ENCODE assay signal across 11 mouse cellular contexts in genomic region chr3:52258532-52258931, GRCm38 (mm10). TPM values are rescaled to one million over a fixed set of nuclear protein-coding genes. Genes with fewer than 3 reads are reported as not detected.
DNase-seq lines count a peak whose midpoint lies in the region; ATAC-seq lines count a peak whose summit lies in the region.
"Had no signal": no experiment of that assay in that cellular context is flagged by ENCODE, and none has a peak within 500 bp of the region (broad histone marks: within the 10 kb centered on the region; RNA-seq: fewer than 3 reads in every experiment).

No protein-coding gene starts in this region.

- no peak overlapping the region for H3K9ac ChIP-seq in embryonic facial prominence, embryonic 14.5 days (ENCODE audit: low read depth, low read length)
- H3K9ac ChIP-seq in lung, embryonic 15.5 days, result no peak overlapping the region
- H3K9ac ChIP-seq: hindbrain, embryonic 13.5 days had no signal

- DNase-seq in embryonic facial prominence, embryonic 14.5 days (ENCODE audit: low spot score), result peak; percentile 73
- no peak for DNase-seq in embryonic facial prominence, embryonic 10.5 days (ENCODE audit: low spot score)
- peak; percentile 48 to 69 for DNase-seq in adrenal gland, postnatal 36 days
- DNase-seq in heart, postnatal 10 days, result peak; percentile 79 to 86
- no peak for DNase-seq in spleen, postnatal 14 days (ENCODE audit: low spot score in 2 of 2)
- no peak for DNase-seq in urinary bladder, adult 18-20 months (ENCODE audit: low spot score in 2 of 2)
- no peak for DNase-seq in spleen, postnatal 36 days (ENCODE audit: low spot score in 2 of 2)

- intact Hi-C loops in heart, postnatal 10 days (cut with DNase I), result loop anchor here (2.0 to 10.0 kb wide), 2 partner anchors 716 to 1206 kb away; partner anchors contain the start of genes Nhlrc3 and Proser1

- no peak for ATAC-seq in embryonic facial prominence, embryonic 14.5 days (ENCODE audit: low read depth)
- ATAC-seq in lung, embryonic 15.5 days (ENCODE audit: borderline replicate concordance, extremely low read depth, low FRiP score, low TSS enrichment), result no peak

- H3K27ac ChIP-seq in embryonic facial prominence, embryonic 14.5 days (replicated peaks; ENCODE audit: low read depth, low read length), result no peak overlapping the region
- no peak overlapping the region for H3K27ac ChIP-seq in embryonic facial prominence, embryonic 10.5 days (replicated peaks)
- no peak overlapping the region for H3K27ac ChIP-seq in lung, embryonic 15.5 days
- H3K27ac ChIP-seq: hindbrain, embryonic 13.5 days had no signal

- H3K36me3 ChIP-seq in embryonic facial prominence, embryonic 14.5 days (ENCODE audit: control insufficient read depth, insufficient read depth, low read length), result no peaks in the 10 kb centered on the region
- no peaks in the 10 kb centered on the region for H3K36me3 ChIP-seq in embryonic facial prominence, embryonic 10.5 days (replicated peaks)
- H3K36me3 ChIP-seq in lung, embryonic 15.5 days, result no peaks in the 10 kb centered on the region
- H3K36me3 ChIP-seq: hindbrain, embryonic 13.5 days had no signal

- H3K4me2 ChIP-seq in embryonic facial prominence, embryonic 14.5 days (ENCODE audit: low read depth, low read length), result peak overlapping the region; percentile 66; the same call in 1 of the 2 replicates
- H3K4me2 ChIP-seq in lung, embryonic 15.5 days, result peak overlapping the region; percentile 72; the same call in 1 of the 2 replicates

- no peaks in the 10 kb centered on the region for H3K9me3 ChIP-seq in embryonic facial prominence, embryonic 14.5 days (ENCODE audit: control insufficient read depth, low read length)
- no peaks in the 10 kb centered on the region for H3K9me3 ChIP-seq in embryonic facial prominence, embryonic 10.5 days
- H3K9me3 ChIP-seq in lung, embryonic 15.5 days, result no peaks in the 10 kb centered on the region
- H3K9me3 ChIP-seq: hindbrain, embryonic 13.5 days; megakaryocyte, embryonic 14.5 days had no signal

- no peak overlapping the region for H3K4me3 ChIP-seq in embryonic facial prominence, embryonic 14.5 days (ENCODE audit: low read depth, low read length)
- H3K4me3 ChIP-seq in embryonic facial prominence, embryonic 10.5 days, result no peak overlapping the region
- no peak overlapping the region; the same call in 1 of the 2 replicates for H3K4me3 ChIP-seq in lung, embryonic 15.5 days
- H3K4me3 ChIP-seq: megakaryocyte, embryonic 14.5 days had no signal

- H3K27me3 ChIP-seq in embryonic facial prominence, embryonic 14.5 days (replicated peaks; ENCODE audit: control insufficient read depth, insufficient read depth, low read length), result peaks cover 7% of the 10 kb centered on the region
- H3K27me3 ChIP-seq in embryonic facial prominence, embryonic 10.5 days (replicated peaks; ENCODE audit: low read depth, poor library complexity, severe bottlenecking), result peaks cover 24% of the 10 kb centered on the region
- H3K27me3 ChIP-seq in lung, embryonic 15.5 days, result peaks cover 20% of the 10 kb centered on the region
- H3K27me3 ChIP-seq: CH12.LX had no signal

- no peaks in the 10 kb centered on the region for H3K4me1 ChIP-seq in embryonic facial prominence, embryonic 14.5 days (ENCODE audit: control insufficient read depth, insufficient read depth, low read length)
- peaks cover 9% of the 10 kb centered on the region for H3K4me1 ChIP-seq in embryonic facial prominence, embryonic 10.5 days
- H3K4me1 ChIP-seq in lung, embryonic 15.5 days, result peaks cover 10% of the 10 kb centered on the region; the same call in 1 of the 2 replicates

- 25% methylated on average over 3 of the region's 3 CpGs for WGBS in embryonic facial prominence, embryonic 14.5 days
- 46% methylated on average over 3 of the region's 3 CpGs for WGBS in embryonic facial prominence, embryonic 10.5 days
- WGBS in lung, embryonic 15.5 days, result 17% methylated on average over 3 of the region's 3 CpGs

RNA-seq across cellular contexts. Expression of gene Foxo1, which starts 9.6 kb away (rescaled TPM):
- polyA plus RNA-seq in embryonic facial prominence, embryonic 14.5 days (2014; fragmentation: Nextera tagmentation; extraction: Ambion mirVana), result 8.2 and 9.0 TPM in 2 replicates
- polyA plus RNA-seq in embryonic facial prominence, embryonic 10.5 days (2016; fragmentation: Nextera tagmentation; extraction: Ambion mirVana), result 3.7 TPM in 2 replicates
- total RNA-seq in adrenal gland, postnatal 36 days (2021), result 10 to 100 TPM; 22.3 to 23.3 TPM
- 10 to 100 TPM; 16.7 to 17.1 TPM for total RNA-seq in heart, postnatal 10 days (2021)
- 5.6 and 6.0 TPM in 2 replicates for polyA plus RNA-seq in lung, embryonic 15.5 days (2015; fragmentation: Nextera tagmentation; extraction: Ambion mirVana)

Comparison
In these comparisons a context has a peak if more than half of its experiments do, and no peak if none do; other contexts are left out.
1. DNase-seq: peak in embryonic facial prominence, embryonic 14.5 days (single experiment), adrenal gland, postnatal 36 days (2 of 2) and heart, postnatal 10 days (2 of 2); none in embryonic facial prominence, embryonic 10.5 days (single experiment), spleen, postnatal 14 days (0 of 2), urinary bladder, adult 18-20 months (0 of 2) and spleen, postnatal 36 days (0 of 2).